Mouse (Mus musculus) urinary bladder, postnatal 36 days (tissue): ENCODE measurements at regions not wholly inside any gene's neighbourhood (a gene's known extent, or its start where the extent isn't known, plus 50 kb on each side); places are given as distances from the start of the nearest gene placed in this dataset.

Source experiments
- DNase-seq, 2 experiments: peaks; one replicate each; pipeline ENCODE4 v3.0.0; 2022; ENCODE audit warnings: low spot score in 2 of 2, mixed read lengths in 1 of 2

- no peak for DNase-seq
These were observed 73.9 kb upstream of the Tenm2 start for GRCm38 (mm10) chr11:37309691-37310090.

DNA sequence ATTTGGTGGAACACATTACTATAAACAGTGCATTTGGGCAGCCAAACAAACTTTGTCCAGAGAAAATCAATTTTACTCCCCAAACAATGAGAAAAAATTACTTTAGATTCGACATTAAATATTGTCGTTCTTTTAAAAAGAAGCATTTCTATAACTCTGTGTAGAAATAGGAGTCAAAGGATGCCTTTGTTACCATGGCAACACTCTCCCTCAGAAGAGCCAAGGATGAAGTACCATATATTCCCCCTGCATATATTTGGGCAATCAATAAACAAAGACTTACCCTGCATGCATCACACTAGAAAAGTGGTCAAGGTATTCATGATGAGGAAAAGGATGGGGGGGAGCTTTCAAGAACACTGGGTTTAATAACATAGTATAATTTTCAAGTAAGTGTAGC, 70.9 kb upstream of the Tenm2 start:
- no peak for DNase-seq
